ENCODE assay signal across 20 mouse cellular contexts in the genomic region with DNA sequence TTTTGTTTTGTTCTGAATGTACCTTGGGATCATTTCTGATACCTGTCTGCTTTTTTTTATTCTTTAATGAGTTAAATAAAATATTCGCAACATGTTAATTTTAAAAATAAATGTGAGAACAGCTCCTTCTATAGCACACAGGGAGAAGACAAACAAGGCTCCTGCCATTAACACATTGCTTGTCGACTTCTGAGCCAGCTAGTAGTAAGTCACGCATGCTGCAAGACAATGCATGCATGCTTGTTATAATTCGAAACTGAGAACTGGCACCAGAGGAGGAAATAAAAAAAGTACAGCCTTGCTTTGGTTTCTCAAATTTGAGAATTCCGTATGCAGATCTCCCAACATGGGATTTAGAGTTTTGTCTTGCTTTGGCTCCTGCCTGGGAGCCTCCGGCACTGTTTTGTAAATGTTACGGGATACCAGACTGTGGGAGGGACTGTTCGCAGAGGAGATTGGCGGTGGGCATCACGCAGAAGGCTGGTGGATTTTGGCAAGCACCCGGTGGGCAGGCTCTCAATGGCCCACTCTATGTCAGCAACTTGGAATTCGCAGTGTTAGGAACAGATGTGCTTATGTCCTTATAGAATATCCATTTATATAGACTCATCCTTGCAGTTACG. TPM values are rescaled to one million over a fixed set of nuclear protein-coding genes. Genes with fewer than 3 reads are reported as not detected.
DNase-seq lines count a peak whose midpoint lies in the region; ATAC-seq and TF ChIP-seq lines count a peak whose summit lies in the region.
"Had no signal": no experiment of that assay in that cellular context is flagged by ENCODE, and none has a peak within 500 bp of the region (broad histone marks: within the 10 kb centered on the region; RNA-seq: fewer than 3 reads in every experiment).

No protein-coding gene starts in this region.

- peaks cover 7% of the 10 kb centered on the region for H3K36me3 ChIP-seq in forebrain, embryonic 14.5 days (ENCODE audit: control insufficient read depth, insufficient read depth, low read length)
- H3K36me3 ChIP-seq in forebrain, embryonic 12.5 days (replicated peaks) = no peaks in the 10 kb centered on the region; the same call in 1 of the 2 replicates
- no peaks in the 10 kb centered on the region for H3K36me3 ChIP-seq in hindbrain, postnatal 0 days (ENCODE audit: insufficient read depth, low read length)
- H3K36me3 ChIP-seq in hindbrain, embryonic 11.5 days (ENCODE audit: control insufficient read depth, insufficient read depth, low read length) = no peaks in the 10 kb centered on the region
- H3K36me3 ChIP-seq in neural tube, embryonic 15.5 days = peaks cover 3% of the 10 kb centered on the region; the same call in 1 of the 2 replicates
- peaks cover 14% of the 10 kb centered on the region; the same call in 1 of the 2 replicates for H3K36me3 ChIP-seq in forebrain, postnatal 0 days (ENCODE audit: insufficient read depth)

- H3K4me3 ChIP-seq in forebrain, embryonic 14.5 days (ENCODE audit: low read depth, low read length) = no peak overlapping the region
- no peak overlapping the region for H3K4me3 ChIP-seq in forebrain, embryonic 12.5 days (replicated peaks)
- no peak overlapping the region for H3K4me3 ChIP-seq in hindbrain, postnatal 0 days (ENCODE audit: low read length)
- no peak overlapping the region for H3K4me3 ChIP-seq in hindbrain, embryonic 11.5 days (ENCODE audit: low read depth, low read length)
- H3K4me3 ChIP-seq in neural tube, embryonic 15.5 days (replicated peaks) = no peak overlapping the region
- no peak overlapping the region for H3K4me3 ChIP-seq in forebrain, postnatal 0 days (ENCODE audit: low read depth, low read length)
- H3K4me3 ChIP-seq: heart, embryonic 13.5 days; megakaryocyte, embryonic 14.5 days had no signal

- H3K27ac ChIP-seq in forebrain, embryonic 14.5 days (ENCODE audit: low read depth, low read length) = no peak overlapping the region
- H3K27ac ChIP-seq in forebrain, embryonic 12.5 days = no peak overlapping the region
- no peak overlapping the region for H3K27ac ChIP-seq in hindbrain, postnatal 0 days
- no peak overlapping the region for H3K27ac ChIP-seq in hindbrain, embryonic 11.5 days (ENCODE audit: low read depth, low read length)
- no peak overlapping the region for H3K27ac ChIP-seq in neural tube, embryonic 15.5 days (replicated peaks)
- H3K27ac ChIP-seq in forebrain, postnatal 0 days (ENCODE audit: low read depth, low read length) = no peak overlapping the region
- H3K27ac ChIP-seq: heart, embryonic 13.5 days had no signal

- no peaks in the 10 kb centered on the region for H3K27me3 ChIP-seq in forebrain, embryonic 14.5 days (replicated peaks; ENCODE audit: control insufficient read depth, insufficient read depth, low read length)
- no peaks in the 10 kb centered on the region for H3K27me3 ChIP-seq in forebrain, embryonic 12.5 days
- H3K27me3 ChIP-seq in hindbrain, postnatal 0 days (ENCODE audit: insufficient read depth, low read length) = no peaks in the 10 kb centered on the region
- no peaks in the 10 kb centered on the region for H3K27me3 ChIP-seq in hindbrain, embryonic 11.5 days (ENCODE audit: control insufficient read depth, insufficient read depth, low read length)
- no peaks in the 10 kb centered on the region for H3K27me3 ChIP-seq in neural tube, embryonic 15.5 days (replicated peaks)
- H3K27me3 ChIP-seq in forebrain, postnatal 0 days (ENCODE audit: insufficient read depth, low read length) = no peaks in the 10 kb centered on the region
- H3K27me3 ChIP-seq: heart, embryonic 13.5 days had no signal

- H3K9me3 ChIP-seq in forebrain, embryonic 14.5 days (replicated peaks; ENCODE audit: control insufficient read depth, low read length) = no peaks in the 10 kb centered on the region
- no peaks in the 10 kb centered on the region for H3K9me3 ChIP-seq in forebrain, embryonic 12.5 days
- no peaks in the 10 kb centered on the region for H3K9me3 ChIP-seq in hindbrain, postnatal 0 days (ENCODE audit: low read length)
- no peaks in the 10 kb centered on the region for H3K9me3 ChIP-seq in hindbrain, embryonic 11.5 days (ENCODE audit: control insufficient read depth, low read length)
- no peaks in the 10 kb centered on the region for H3K9me3 ChIP-seq in neural tube, embryonic 15.5 days (replicated peaks)
- H3K9me3 ChIP-seq in forebrain, postnatal 0 days (ENCODE audit: low read length) = no peaks in the 10 kb centered on the region
- H3K9me3 ChIP-seq: heart, embryonic 13.5 days; megakaryocyte, embryonic 14.5 days had no signal

- no peak for TF ChIP-seq CTCF in hindbrain, postnatal 0 days (IDR thresholded peaks at IDR 0.05; ENCODE audit: low read depth)
- TF ChIP-seq CTCF in forebrain, postnatal 0 days (IDR thresholded peaks at IDR 0.05; ENCODE audit: low read depth) = no peak

- peak; percentile 75 for DNase-seq in forebrain, embryonic 14.5 days (ENCODE audit: low spot score)
- DNase-seq in hindbrain, postnatal 0 days (ENCODE audit: low spot score) = peak; percentile 36
- DNase-seq in hindbrain, embryonic 11.5 days (ENCODE audit: low spot score) = no peak
- no peak for DNase-seq in neural tube, embryonic 10.5 days (ENCODE audit: extremely low spot score, low spot score)
- peak; percentile 74 for DNase-seq in forebrain, postnatal 0 days
- DNase-seq: adrenal gland, adult 8-10 months; B cell, adult 2 months; cerebellum, adult 18-20 months; heart, postnatal 36 days; kidney, postnatal 10 days; liver; liver, postnatal 0 days; lung, postnatal 14 days; spleen, adult 18-20 months; thymus, adult 18-20 months had no signal

- H3K4me2 ChIP-seq in forebrain, embryonic 14.5 days (ENCODE audit: low read length) = peak overlapping the region; percentile 7; the same call in 1 of the 2 replicates
- no peak overlapping the region for H3K4me2 ChIP-seq in forebrain, embryonic 12.5 days
- 0 out of 2 replicates have a peak overlapping the region, but pooled peaks have one; percentile 8 for H3K4me2 ChIP-seq in hindbrain, postnatal 0 days (ENCODE audit: low read depth, low read length)
- H3K4me2 ChIP-seq in hindbrain, embryonic 11.5 days (replicated peaks; ENCODE audit: low read depth, low read length) = no peak overlapping the region
- H3K4me2 ChIP-seq in neural tube, embryonic 15.5 days = no peak overlapping the region
- H3K4me2 ChIP-seq in forebrain, postnatal 0 days (ENCODE audit: low read depth) = no peak overlapping the region
- H3K4me2 ChIP-seq: heart, embryonic 13.5 days had no signal

- no peak overlapping the region for H3K9ac ChIP-seq in forebrain, embryonic 14.5 days (ENCODE audit: low read length)
- no peak overlapping the region for H3K9ac ChIP-seq in forebrain, embryonic 12.5 days
- H3K9ac ChIP-seq in hindbrain, postnatal 0 days (replicated peaks; ENCODE audit: low read length) = no peak overlapping the region
- no peak overlapping the region for H3K9ac ChIP-seq in hindbrain, embryonic 11.5 days (ENCODE audit: low read depth, low read length)
- no peak overlapping the region for H3K9ac ChIP-seq in neural tube, embryonic 15.5 days (replicated peaks)
- H3K9ac ChIP-seq in forebrain, postnatal 0 days = no peak overlapping the region
- H3K9ac ChIP-seq: heart, embryonic 13.5 days; liver, postnatal 0 days had no signal

- 55% methylated on average over 13 of the region's 13 CpGs for WGBS in forebrain, embryonic 14.5 days
- 78% methylated on average over 13 of the region's 13 CpGs for WGBS in forebrain, embryonic 12.5 days
- WGBS in hindbrain, postnatal 0 days = 50% methylated on average over 13 of the region's 13 CpGs
- 89% methylated on average over 13 of the region's 13 CpGs for WGBS in hindbrain, embryonic 11.5 days
- WGBS in neural tube, embryonic 15.5 days = 67% methylated on average over 13 of the region's 13 CpGs
- WGBS in forebrain, postnatal 0 days = 34% methylated on average over 13 of the region's 13 CpGs

- H3K4me1 ChIP-seq in forebrain, embryonic 14.5 days (ENCODE audit: control insufficient read depth, insufficient read depth, low read length) = peaks cover 8% of the 10 kb centered on the region; the same call in 1 of the 2 replicates
- H3K4me1 ChIP-seq in forebrain, embryonic 12.5 days = peaks cover 4% of the 10 kb centered on the region
- no peaks in the 10 kb centered on the region for H3K4me1 ChIP-seq in hindbrain, postnatal 0 days (ENCODE audit: insufficient read depth, low read length)
- H3K4me1 ChIP-seq in hindbrain, embryonic 11.5 days (replicated peaks; ENCODE audit: control insufficient read depth, insufficient read depth, low read length) = no peaks in the 10 kb centered on the region
- no peaks in the 10 kb centered on the region for H3K4me1 ChIP-seq in neural tube, embryonic 15.5 days
- H3K4me1 ChIP-seq in forebrain, postnatal 0 days (ENCODE audit: insufficient read depth) = peaks cover 2% of the 10 kb centered on the region; the same call in 1 of the 2 replicates
- H3K4me1 ChIP-seq: heart, embryonic 13.5 days had no signal

- peak; percentile 87 for ATAC-seq in forebrain, embryonic 14.5 days
- ATAC-seq in forebrain, embryonic 12.5 days (ENCODE audit: low FRiP score) = no peak
- ATAC-seq in hindbrain, postnatal 0 days = peak; percentile 41; the same call in 1 of the 2 replicates
- no peak for ATAC-seq in hindbrain, embryonic 11.5 days (ENCODE audit: low FRiP score)
- peak; percentile 26; the same call in 1 of the 2 replicates for ATAC-seq in neural tube, embryonic 15.5 days (ENCODE audit: low FRiP score)
- peak; percentile 90 for ATAC-seq in forebrain, postnatal 0 days
- ATAC-seq: intestine, embryonic 16.5 days; liver, postnatal 0 days had no signal

RNA-seq across cellular contexts. Expression of a gene that starts 57.0 kb away (rescaled TPM):
- 30.2 and 40.4 TPM in 2 replicates for polyA plus RNA-seq in forebrain, embryonic 14.5 days (2014; fragmentation: Nextera tagmentation; extraction: Ambion mirVana)
- polyA plus RNA-seq in forebrain, embryonic 12.5 days (2016; fragmentation: Nextera tagmentation; extraction: Ambion mirVana) = 31.3 and 32.1 TPM in 2 replicates
- 352 and 378 TPM in 2 replicates for total RNA-seq in hindbrain, postnatal 0 days (2014; rRNA removed)
- 99.0 and 102 TPM in 2 replicates for polyA plus RNA-seq in hindbrain, postnatal 0 days (2015; fragmentation: Nextera tagmentation; extraction: Ambion mirVana)
- 31.7 and 40.0 TPM in 2 replicates for polyA plus RNA-seq in hindbrain, embryonic 11.5 days (2014; fragmentation: Nextera tagmentation; extraction: Ambion mirVana)
- 86.1 and 100 TPM in 2 replicates for polyA plus RNA-seq in neural tube, embryonic 15.5 days (2015; fragmentation: Nextera tagmentation; extraction: Ambion mirVana)
- total RNA-seq in forebrain, postnatal 0 days (2014; rRNA removed) = 187 and 205 TPM in 2 replicates
- 30.8 and 48.2 TPM in 2 replicates for polyA plus RNA-seq in forebrain, postnatal 0 days (2015; fragmentation: Nextera tagmentation; extraction: Ambion mirVana)

Comparison
In these comparisons a context has a peak if more than half of its experiments do, and no peak if none do; other contexts are left out.
1. ATAC-seq: peak in forebrain, embryonic 14.5 days (single experiment), hindbrain, postnatal 0 days (single experiment), neural tube, embryonic 15.5 days (single experiment) and forebrain, postnatal 0 days (single experiment); none in forebrain, embryonic 12.5 days (single experiment) and hindbrain, embryonic 11.5 days (single experiment).
2. DNase-seq: peak in forebrain, embryonic 14.5 days (single experiment), hindbrain, postnatal 0 days (single experiment) and forebrain, postnatal 0 days (single experiment); none in hindbrain, embryonic 11.5 days (single experiment) and neural tube, embryonic 10.5 days (single experiment).
3. H3K4me2 ChIP-seq: peak in forebrain, embryonic 14.5 days (single experiment) and hindbrain, postnatal 0 days (single experiment); none in forebrain, embryonic 12.5 days (single experiment), hindbrain, embryonic 11.5 days (single experiment), neural tube, embryonic 15.5 days (single experiment) and forebrain, postnatal 0 days (single experiment).